Mouse (Mus musculus): ENCODE results near the gene Cd209f.
A peak's percentile ranks its signal among the peaks of the same experiment; 100 is the strongest.
"Not testable (repeated sequence)": the region's sequence is repeated elsewhere in the genome, so short reads cannot be mapped to it uniquely, and the experiment has no call there.

Cd209f gene

DNA sequence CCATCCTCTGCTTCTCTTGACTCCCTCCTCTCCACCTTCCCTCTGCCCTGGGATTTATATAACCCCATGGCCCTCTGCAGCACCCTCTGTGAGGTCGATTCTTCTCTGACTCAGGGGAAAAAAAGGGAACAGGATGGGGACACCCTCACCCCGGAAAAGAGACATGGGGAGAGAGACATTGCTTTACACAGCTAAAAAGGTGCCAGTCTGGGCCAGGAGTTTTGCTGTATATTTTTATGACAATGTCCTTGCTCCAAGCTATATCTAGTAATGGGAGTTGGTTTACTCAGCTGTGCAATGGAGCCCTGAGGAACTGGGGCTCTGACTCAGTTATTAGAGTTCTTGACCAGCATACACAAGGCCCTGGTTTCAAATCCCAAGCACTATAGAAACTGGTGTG lies at the start of gene Cd209f:
Gene Cd209f, minus strand, starts transcription at position 101 of the 400 bp plus-strand sequence.
- DNase-seq (ENCODE audit: low spot score) = not testable (repeated sequence)

DNA sequence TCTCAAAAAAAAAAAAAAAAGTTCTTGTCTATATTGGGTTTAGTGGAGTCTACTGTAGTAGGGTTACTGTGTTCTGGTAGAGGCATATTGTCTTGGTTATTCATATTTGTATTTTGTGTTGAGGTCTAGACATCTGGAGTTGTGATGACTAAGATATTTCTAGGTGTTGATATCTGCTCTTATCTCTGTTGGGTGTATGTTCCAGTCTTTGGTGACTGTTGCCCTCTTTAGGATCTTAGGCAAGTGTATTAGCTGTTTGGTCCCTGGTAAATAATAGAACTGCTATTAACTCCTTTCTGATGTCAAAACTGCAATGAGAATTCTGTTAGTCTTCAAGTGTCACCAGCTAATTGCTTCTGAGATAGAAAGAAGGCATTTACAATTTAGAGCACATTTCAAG lies 49.2 kb upstream of the Cd209f start:
- no peak for DNase-seq (ENCODE audit: low spot score)

- no peak for DNase-seq (ENCODE audit: low spot score)
Observed at GRCm38 (mm10) chr8:4147272-4147671, 41.6 kb upstream of the Cd209f start.

- no peak for DNase-seq (ENCODE audit: low spot score)
Observed at GRCm38 (mm10) chr8:4141721-4142120, 36.1 kb upstream of the Cd209f start.

GRCm38 (mm10) chr8:4139660-4140646 lies 34.3 kb upstream of the Cd209f start:
- DNase-seq (ENCODE audit: low spot score) = peak; percentile 30

DNA sequence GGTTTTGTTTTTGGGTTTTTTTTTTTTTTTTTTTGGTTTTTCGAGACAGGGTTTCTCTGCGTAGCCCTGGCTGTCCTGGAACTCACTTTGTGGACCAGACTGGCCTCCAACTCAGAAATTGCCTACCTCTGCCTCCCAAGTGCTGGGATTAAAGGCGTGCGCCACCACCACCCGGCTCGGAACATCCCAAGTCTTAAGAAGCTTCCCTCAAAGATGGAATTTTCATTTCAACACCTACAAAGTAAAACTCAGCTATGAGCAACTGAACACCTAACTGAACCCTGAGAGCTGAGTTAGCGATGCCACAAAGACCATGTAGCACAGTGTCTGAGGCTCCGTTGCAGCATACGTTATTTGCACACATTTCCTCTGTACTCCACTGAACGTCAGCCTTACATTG lies 28.2 kb upstream of the Cd209f start, which contains the start of gene Cd209g:
Gene Cd209g, plus strand, starts transcription at position 301 of the 400 bp plus-strand sequence.
- DNase-seq (ENCODE audit: low spot score) = no peak

DNA sequence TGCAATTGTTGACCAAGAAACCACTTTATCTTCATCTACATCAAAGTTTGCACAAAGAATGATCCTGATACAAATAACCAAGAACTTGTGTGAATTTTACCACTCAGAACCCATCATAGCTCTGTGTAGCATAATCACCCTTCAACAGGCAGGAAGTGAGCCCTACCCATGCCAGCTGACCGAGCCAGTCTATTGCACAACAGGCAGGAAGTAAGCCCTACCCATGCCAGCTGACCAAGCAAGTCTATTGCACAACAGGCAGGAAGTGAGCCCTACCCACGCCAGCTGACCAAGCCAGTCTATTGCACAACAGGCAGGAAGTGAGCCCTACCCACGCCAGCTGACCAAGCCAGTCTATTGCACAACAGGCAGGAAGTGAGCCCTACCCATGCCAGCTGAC lies 17.1 kb downstream of the Cd209f start:
- not testable (repeated sequence) for DNase-seq (ENCODE audit: low spot score)

DNA sequence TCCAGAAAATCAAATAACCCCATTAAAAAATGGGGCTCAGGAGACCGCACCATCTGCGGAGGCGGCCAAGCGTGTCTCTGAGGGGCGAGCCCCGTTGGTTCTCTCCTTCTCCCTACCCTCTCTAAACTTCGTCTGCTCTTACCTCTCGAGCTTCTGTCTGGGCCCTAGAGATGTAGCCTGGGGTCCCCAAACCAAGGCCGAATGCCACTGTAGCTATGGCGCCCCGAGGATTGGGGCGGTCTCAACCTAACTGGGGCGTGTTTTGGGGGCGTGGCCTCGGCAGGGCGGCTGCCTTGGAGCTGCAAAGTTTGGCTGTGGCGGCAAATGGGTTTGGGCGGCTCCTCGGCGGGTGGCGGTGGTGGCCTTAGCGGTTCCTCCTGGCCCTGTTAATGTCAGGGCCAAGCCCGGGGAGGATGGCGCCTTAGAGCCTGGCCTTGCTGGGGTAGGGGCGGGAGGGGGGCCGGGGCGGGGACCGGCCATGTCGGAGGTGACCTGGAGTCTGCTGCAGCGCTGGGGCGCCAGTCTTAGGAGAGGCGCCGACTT lies 18.4 kb downstream of the Cd209f start:
- DNase-seq (ENCODE audit: low spot score) = not testable (repeated sequence)
